Mouse (Mus musculus) Muller cell, postnatal 12 days (primary cell): Measurements from ENCODE around the gene Gramd1c.

ENCODE experiments used
- DNase-seq: peaks from one replicate; pipeline ENCODE4 v3.0.0-alpha.2; 2015; ENCODE audit errors: inconsistent ontology term

The Gramd1c gene

DNA sequence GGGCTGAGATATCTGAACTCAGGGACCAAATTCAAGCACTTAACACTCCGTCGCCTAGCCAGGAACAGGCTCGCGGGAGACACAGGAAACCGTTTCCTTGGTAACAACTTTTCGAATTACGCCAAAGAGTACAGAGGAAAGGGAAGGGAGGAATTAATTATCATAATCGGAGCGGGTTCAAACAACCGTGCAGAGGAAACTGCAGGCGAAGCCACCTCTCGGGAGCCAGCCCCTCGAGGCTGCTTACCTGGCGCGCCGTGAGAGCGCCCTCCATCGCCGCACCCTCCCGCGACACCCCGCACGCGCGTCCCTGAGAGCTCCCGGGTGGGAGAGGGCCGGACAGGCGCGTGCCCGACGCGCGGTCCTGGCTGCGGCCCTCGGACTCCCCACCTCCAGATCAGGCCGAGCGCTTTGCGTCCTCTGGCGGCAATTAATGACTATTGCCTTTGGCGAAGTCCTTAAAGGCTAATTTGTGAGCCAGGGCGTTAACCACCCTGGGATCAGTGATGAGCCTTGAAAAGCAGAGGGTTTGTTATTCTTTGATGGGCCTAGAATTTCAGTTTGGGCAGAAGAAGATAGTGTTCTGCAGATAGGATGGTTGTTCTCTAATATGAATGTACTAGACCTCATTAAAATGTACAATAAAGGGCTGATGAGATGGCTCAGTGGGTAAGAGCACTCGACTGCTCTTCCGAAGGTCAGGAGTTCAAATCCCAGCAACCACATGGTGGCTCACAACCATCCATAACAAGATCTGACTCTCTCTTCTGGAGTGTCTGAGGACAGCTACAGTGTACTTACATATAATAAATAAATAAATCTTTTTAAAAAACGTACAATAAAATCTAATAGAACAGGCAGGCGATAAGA lies at the start of gene Gramd1c:
TSS of gene Gramd1c (minus strand) at position 321 of the 870 bp plus-strand sequence.
- peak; percentile 83 for DNase-seq

DNA sequence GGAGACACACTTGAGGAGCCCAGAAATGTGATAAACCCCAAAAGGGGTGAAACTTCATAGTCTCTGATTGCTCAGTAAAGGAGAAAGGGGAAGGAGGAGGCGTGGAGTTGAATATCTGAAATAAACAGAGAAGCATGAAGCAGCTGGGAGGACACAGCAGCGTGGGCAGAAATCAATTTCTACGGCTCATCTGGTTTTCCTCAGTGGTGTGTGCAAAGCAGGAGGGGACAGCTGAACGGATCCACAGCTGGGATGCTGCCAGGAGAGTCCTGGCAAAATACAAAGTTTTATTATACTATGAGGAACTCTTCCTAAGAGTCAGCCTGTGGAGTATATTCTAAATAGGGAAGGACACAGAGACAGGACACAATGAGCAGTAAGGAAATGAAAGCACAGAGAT lies 45.9 kb upstream of the Gramd1c start:
- DNase-seq = no peak

DNA sequence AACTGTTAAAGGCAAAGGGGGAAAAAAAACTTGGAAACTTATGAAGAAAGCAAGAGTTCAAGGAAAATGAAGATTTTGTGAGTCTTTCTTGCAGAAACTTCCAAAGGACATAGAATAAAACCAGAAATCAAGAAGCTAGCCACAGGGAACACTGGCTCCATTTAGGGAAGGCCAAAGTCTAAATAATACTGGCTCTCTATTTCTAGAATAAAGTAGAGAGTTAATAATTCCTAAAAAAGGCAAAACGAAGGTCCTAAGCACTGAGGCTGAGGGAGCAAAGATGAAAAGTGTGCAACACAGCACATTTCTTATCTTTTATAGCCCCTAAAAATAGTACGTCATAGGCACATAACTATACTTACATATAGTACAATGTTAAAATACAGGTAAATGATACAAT lies 42.1 kb upstream of the Gramd1c start:
- no peak for DNase-seq

DNA sequence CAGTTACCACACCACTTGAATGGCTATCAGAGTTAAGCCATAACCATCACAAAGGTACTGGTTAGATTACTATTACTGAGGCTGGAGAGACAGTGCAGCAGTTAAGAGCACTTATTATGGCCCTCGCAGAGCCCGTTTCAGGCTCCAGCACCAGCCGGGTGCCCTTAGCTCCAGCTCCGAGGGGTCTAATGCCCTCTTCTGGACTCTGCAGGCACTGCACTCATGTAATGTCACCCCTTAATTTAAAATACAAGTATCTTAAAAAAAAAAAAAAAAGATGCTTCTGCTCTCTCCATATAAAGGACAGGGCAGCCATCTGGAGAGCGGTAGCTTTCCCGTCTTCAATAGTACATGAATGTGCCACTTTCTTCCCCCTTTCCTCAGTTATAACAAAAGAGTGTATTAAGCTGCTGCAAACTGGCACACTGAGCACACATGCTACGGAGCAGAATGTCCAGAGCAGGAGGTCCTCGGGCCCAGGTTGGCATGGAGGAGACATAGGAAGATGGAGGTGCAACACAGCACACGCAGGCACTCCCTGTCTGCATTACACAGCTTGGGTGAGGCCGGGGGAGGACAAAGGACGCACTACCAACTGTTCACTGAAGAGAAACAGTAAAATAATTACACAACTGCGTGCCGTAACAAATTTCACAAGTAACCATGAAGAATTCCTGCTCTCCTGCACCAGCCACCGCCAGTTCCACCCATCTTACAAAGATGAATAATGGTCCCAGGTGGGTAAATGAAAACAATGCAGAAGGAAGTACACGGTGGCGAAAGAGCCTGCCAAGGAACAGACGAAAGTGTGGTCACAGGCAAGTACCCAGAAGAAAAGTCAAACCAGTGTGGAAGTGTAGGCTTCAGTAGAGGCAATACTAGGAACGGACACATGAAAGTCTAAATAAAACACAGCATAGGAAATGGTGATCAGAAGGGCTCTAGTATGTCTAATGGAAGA lies 40.9 kb upstream of the Gramd1c start:
- DNase-seq = no peak

DNA sequence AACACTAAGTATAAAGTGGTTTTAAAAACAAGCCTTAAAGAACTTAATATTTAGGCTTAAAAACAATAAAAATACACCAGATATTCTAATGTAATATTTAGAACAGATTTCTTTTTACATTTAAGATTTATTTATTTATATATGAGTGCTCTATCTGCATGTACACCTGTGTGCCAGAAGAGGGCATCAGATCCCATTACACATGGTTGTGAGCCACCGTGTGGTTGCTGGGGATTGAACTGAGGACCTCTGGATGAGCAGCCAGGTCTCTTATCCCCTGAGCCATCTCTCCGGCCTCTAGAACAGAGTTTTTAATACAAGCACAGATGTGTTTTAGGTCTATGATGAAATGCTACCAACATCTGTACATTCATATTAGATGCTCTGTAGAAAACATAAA lies 39.8 kb upstream of the Gramd1c start:
- DNase-seq = no peak

DNA sequence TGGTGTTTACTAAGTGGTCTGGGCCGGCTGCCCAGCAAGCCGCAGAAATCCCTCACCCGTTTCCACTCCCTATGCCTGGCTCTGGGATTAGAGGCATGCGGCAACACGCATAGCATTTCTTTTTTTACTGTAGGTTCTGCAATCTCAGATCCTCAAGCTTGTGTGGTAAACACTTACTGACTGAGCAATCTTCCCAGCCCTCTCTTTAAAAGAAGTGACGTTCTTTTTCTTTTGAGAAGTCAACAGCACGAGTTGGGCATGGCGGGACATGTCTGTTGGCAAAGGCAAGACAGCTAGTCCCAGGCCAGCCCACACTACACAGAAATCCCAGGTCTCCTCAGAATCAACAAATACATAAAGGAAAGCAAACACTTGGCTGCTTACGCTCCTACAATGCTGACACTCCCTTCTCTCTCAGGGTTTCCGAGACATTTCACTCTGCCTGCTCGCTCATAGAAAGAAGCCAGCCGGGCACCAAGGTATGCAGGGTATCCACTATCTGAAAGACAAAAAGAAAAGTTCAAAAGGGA lies 38.1 kb upstream of the Gramd1c start:
- no peak for DNase-seq

DNA sequence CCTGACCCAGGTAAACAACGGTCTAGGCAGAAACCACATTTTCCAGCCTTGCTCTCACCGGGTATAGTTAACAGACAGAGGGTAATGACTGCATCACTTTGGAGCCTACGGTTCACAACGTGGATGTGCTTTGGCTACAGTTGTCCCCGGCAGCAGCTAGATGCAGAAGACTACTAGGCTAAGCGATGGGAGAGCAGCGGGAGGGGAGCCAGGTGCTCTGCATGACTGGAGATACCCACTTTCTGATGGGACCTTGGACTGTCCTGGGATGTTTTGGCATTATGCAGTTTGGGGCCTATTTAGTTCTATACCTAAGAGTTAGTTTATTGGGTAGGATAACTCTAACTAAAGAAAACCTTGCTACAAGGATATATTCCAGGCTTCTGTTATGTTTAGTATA lies 36.2 kb upstream of the Gramd1c start:
- no peak for DNase-seq

DNA sequence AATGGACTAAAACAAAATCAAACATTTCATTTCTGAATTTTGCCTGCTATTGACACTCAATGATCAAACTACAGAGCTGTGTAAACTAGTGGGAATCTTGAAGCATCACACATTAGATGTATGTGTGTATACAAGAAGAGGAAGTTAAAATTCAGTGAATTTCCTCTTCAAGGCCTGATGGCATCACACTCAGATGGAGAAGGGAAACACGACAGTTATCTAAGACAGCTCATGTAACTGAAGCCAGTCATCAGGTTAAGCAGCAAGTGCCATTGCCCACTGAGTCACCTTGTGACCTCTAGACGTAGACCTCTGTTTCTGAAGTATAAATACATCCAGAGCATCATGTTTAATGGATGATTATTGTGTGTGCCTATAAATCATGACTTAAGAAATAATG lies 24.5 kb upstream of the Gramd1c start:
- no peak for DNase-seq

DNA sequence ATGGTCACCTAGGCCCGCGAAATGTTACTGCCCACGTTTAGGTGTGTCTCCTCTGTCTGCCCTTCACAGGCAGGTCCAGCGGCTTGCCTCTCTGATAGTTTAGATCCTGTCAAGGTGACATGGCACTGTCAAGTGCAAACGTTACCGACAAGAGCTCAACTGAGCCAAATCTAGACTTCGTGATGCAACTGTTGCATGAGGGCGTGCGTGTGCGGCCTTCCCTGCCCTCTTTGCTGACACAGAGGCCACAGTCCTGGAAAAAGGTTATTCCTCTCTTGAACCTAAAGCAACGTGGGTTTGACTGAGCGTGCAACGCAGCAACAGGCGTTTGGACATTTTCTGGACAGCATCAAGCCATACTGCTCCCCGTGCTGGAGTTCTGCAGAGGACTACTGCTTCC lies 1.8 kb downstream of the Gramd1c start:
- DNase-seq = no peak

DNA sequence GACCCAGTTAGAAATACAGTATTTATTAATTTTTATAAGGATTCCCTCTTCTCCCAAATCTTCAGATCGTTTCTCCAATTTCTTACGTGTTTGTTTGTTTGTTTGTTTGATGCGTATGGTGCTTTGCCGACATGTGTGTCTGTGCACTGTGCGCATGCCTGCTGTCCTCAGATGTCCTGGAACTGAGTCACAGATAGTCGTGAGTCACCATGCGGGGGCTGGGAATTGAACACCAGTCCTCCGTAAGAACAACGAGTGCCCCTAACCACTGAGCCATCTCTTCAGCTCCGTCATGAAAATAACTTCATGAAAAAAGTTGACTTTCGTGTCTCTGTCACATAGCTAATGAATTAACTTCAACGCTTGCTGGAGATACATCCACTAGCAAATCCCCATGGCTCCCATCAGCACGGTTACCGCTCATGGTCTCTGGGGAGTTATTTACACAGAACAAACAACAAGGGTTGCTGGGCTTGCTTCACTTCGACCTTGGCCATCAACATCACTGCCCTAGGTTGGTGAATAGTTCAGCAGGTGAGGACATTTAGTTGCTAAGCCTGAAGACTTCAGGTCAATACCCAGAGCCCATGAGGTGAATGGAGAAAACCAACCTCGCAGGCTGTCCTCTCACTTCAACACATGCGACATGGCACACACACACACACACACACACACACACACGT lies 2.4 kb downstream of the Gramd1c start:
- DNase-seq = no peak

DNA sequence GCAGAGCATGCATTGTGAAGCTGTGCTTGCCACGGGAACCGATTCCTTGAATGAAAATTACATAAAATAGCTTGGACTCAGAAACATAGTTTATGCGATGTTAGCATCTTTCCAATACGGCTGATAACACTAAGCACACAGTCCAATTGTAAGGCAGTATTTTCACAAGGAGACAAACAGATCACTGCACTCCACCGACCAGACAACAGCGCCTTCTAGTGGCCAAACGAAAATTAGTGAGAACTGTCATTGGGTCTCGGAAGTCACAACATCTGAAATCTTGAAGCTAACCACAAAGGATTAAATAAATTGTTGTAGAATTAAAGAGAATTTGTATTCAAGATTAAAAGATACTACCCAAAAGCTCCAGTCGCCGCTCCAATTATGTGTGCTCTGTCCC lies 4.4 kb downstream of the Gramd1c start:
- DNase-seq = peak; percentile 50

DNA sequence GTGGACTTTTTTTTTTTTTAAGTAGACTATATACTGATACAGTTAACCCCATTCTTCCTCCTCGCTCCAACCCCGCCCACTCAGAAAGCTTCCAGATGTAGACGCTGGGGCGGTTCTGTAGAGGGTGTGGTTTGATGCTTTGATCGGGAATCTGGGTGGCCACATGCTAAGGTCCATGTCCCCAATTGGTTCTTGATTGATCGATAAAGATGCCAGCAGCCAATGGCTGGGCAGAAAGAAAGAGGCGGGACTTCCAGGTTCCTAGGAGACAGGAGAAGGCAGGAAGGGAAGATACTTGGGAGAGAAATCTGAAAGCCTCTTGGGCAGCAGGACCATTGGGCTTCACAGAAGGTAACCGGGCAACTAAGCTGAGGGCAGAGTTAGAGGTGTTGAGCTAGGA lies 7.4 kb downstream of the Gramd1c start:
- DNase-seq = no peak

DNA sequence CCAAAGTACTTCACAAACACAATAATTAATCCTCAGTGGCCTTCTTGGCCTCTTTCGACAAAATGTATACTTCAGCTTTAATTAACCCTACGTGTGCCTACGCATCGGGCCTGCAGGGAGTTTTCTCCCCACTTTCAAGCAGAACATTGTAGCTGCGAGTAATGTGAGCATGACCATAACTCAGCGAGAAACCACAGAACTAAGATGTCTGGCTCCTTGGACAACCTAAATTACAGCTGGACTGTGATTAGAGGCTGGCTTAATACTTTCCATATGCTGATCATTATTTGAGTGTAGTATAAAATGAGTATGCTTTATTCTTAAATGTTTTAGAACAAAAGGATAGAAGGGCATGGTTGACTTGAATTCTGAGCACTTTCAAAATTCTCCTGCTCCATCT lies 9.9 kb downstream of the Gramd1c start:
- no peak for DNase-seq

DNA sequence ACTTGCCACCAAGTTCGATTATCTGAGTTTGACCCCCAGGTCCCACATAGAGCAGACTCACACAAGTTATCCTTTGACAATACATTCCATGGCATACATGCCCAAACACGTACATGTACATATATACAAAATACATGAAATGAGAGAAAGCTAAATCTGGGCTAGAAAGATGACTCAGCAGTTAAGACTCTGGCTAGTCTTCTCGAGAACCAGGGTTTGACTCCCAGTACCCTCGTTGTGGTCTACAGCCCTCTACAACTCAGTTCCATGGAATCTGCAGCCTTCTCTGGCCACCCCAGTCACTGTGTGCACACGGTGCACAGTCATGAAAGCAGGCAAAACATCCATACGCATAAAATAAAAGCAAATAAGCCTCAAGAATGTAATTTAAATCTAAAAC lies 10.8 kb downstream of the Gramd1c start:
- DNase-seq = no peak

DNA sequence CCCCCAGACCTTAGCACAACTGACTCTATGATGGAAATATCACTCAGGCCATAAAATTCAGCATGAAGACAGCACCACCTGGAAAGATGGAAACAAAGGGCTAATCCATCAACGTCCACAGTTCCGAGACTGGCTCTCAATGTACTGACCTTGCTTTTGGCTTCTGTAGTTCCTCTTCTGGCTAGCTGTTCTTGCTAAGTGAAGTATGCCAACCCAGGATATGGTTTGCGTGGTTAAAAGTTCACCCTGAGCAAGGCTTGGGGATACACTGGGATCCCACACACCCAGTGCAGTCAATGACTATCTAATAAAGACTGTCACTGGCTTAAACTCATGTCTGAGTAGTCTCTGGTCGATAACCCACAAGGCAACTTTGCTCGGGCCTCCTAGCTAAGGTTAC lies 13.0 kb downstream of the Gramd1c start:
- no peak for DNase-seq

DNA sequence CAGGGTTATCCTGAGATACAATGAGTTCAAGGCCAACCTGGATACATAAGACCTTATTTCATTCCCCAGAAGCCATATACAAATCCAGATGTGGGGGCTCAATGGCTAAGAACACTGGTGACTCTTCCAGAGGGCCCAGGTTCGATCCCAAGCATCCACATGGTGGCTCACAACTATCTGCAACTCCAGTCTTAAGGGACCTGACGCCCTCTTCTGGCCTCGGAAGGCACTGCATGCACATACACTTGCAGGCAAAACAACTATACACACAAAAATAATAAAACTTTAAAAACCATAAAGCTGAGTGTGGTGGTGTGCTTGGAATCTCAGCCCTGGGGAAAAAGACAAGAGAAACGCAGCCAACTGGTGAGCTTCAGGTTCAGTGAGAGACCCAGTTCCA lies 24.0 kb downstream of the Gramd1c start:
- DNase-seq = no peak

DNA sequence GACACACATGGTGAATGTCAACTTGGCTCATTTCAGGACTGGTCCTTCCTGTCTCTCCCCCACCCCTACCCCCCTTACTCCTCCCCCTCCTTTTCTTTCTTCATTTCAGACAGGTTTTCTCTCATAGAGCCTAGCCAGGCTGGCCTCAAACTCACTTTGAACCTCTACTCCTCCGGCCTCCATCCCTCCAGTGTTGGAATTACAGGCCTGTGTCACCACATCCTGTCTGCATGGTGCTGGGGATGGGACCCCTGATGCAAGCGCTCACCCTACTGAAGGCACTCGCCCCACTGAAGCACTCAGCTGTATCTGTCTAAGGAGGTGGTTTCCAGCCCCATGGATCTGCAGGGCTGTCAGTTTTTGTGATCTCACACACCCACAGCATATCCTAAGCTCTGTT lies 27.9 kb downstream of the Gramd1c start:
- DNase-seq = no peak

DNA sequence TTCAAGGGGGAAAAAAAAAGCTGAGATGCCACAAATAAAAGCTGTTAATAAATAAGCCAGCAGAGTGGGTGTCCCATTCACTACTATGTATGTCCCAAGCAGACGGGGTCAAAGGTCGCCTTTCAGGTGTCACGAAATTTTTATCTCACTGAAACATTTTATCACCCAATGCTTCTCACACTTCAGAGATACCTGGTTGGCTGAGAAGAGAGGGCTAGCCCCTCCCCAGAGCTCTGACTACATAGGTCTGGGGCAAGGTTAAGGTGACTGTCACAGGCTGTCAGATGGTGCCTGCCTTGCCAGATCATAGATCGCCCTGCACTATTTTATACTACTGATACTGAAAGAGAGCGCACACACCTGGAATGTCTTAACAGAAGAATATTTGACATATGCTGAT lies 29.8 kb downstream of the Gramd1c start:
- DNase-seq = no peak

DNA sequence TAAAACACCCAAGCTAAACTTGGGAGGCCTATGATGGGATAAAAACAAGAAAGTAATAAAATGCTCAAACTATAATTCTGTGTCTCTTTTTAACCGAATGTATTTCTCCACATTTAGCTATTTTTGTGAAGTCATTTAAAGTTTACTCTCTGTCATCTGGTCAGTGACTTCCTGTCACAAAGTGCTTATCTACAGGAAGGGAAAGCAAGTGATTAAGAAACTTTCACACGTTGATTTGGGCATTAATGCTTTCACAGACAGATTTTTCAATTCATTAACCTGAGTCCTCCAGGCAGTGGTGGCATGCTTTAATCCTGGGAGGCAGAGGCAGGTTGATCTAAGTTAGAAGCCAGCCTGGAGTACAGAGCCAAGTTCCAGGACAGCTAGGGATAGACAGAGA lies 33.9 kb downstream of the Gramd1c start:
- no peak for DNase-seq

DNA sequence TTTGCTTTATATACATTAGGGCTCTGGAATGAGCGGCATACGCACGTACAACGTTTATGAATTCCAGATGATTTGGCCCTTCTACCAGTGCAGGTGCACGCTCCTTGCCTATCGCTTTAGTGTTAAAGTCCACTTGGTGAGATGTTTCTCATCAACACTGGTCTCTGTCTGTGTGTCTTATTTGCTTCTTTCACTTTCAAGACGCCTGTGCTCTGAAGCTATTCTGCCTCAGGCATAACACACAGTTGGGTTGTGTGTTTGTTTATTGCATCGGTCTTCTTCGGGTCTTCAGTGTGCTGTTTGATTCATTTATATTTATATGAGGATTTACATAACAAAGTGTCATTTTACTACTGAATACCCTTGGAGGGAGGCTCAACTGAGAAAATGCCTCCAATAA lies 36.3 kb downstream of the Gramd1c start:
- DNase-seq = no peak

DNA sequence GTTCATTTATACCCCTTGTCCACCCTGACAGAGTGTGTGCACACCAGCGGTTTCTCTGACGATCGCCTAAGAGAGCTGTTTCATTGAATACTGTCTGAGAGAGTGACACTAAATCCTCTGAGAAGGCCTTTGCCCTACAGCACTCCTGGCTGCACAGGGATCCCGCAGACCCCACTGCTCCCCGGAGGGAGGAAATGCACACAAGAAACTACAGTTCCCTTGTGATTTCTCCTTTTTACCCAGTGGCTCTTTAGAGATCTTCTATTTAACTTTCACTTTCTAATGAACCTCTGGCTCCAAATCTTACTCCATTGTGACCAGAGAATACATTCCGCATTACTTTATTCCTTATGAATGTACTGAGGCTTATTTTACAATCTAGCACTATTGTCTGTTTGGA lies 36.9 kb downstream of the Gramd1c start:
- no peak for DNase-seq

DNA sequence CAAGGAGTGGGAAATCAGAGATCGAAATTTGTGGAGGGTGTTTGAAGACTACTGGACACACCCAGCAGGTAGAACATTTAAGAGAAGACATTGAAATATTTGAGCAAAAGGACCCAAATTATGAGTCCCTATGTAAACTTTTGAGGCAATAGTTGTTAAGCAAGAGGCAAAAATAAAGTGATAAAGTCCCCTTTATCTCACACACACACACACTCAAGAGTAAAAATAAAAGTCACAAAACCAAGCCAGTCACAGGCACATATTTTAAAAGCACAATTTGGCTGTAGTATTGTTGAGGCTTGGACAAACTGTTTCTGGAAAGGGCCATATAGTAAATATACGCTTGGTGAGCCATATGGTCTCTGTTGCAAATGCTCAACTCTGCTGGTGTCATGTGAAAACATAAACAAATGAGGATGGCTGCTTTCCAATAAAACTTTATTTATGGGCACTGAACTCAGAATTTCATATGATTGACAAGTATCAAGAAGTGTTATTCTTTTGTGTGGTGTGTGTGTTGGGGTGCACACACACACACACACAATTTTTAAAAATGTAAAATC lies 44.1 kb downstream of the Gramd1c start:
- DNase-seq = no peak
